Comparison of ENCODE assay signal across 8 mouse cellular contexts in the genomic region with DNA sequence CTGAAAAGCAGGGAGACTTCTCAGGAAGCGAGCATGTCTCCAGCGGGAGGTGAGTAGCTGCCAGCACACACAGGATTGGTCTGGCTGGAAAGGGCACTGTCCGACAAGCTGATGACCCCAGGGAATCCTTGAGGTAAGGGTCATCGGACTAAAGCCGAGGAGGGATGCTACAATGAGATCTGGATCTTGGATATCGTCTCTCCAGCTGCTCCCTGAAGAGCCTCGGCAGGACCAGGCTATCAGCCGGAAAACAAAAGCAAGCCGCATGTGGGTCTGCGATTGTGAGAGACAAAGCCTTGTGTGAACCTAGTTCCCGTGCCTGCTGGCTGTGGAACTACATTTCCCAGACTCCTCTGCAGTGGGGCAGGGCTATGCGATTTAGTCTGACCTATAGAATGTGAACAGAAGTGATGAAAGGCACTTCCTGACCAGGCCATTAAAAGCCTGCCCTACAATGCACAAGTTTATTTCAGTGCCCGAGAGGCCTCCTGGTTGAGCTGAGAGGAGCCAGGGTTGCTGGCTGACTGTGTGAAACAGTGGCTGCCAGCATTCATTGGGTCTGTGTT.
DNase-seq lines count a peak whose midpoint lies in the region; ATAC-seq and TF ChIP-seq lines count a peak whose summit lies in the region.

No protein-coding gene starts in this region.

- peaks cover 37% of the 10 kb centered on the region for H3K4me1 ChIP-seq in embryonic facial prominence, embryonic 13.5 days
- H3K4me1 ChIP-seq in neural tube, embryonic 14.5 days (ENCODE audit: control insufficient read depth, insufficient read depth, low read length), result peaks cover 15% of the 10 kb centered on the region

- H3K36me3 ChIP-seq in embryonic facial prominence, embryonic 13.5 days, result no peaks in the 10 kb centered on the region
- H3K36me3 ChIP-seq in neural tube, embryonic 14.5 days (ENCODE audit: control insufficient read depth, insufficient read depth, low read length), result no peaks in the 10 kb centered on the region

- peak overlapping the region; percentile 64 for H3K27ac ChIP-seq in embryonic facial prominence, embryonic 13.5 days
- peak overlapping the region; percentile 76 for H3K27ac ChIP-seq in layer of hippocampus, adult 2 months
- H3K27ac ChIP-seq in neural tube, embryonic 14.5 days (ENCODE audit: low read depth, low read length), result peak overlapping the region; percentile 93

- no peaks in the 10 kb centered on the region for H3K27me3 ChIP-seq in embryonic facial prominence, embryonic 13.5 days
- no peaks in the 10 kb centered on the region for H3K27me3 ChIP-seq in neural tube, embryonic 14.5 days (ENCODE audit: control insufficient read depth, insufficient read depth, low read length)

- 3% methylated on average over 13 of the region's 13 CpGs for WGBS in embryonic facial prominence, embryonic 13.5 days
- WGBS in neural tube, embryonic 14.5 days, result 2% methylated on average over 13 of the region's 13 CpGs

- no peak for TF ChIP-seq CTCF in layer of hippocampus, adult 2 months (conservative IDR thresholded peaks at IDR 0.05)

- H3K9me3 ChIP-seq in embryonic facial prominence, embryonic 13.5 days, result no peaks in the 10 kb centered on the region
- H3K9me3 ChIP-seq in neural tube, embryonic 14.5 days (ENCODE audit: control insufficient read depth, low read length), result no peaks in the 10 kb centered on the region

- ATAC-seq in embryonic facial prominence, embryonic 13.5 days (ENCODE audit: insufficient number of reproducible peaks, insufficient read depth, low FRiP score, low TSS enrichment, low read depth), result peak; percentile 82
- ATAC-seq in neural tube, embryonic 14.5 days (ENCODE audit: low read depth), result peak; percentile 97

- peak overlapping the region; percentile 61 for H3K4me2 ChIP-seq in embryonic facial prominence, embryonic 13.5 days
- peak overlapping the region; percentile 75 for H3K4me2 ChIP-seq in neural tube, embryonic 14.5 days (ENCODE audit: low read depth, low read length)

- H3K9ac ChIP-seq in embryonic facial prominence, embryonic 13.5 days, result peak overlapping the region; percentile 70
- H3K9ac ChIP-seq in neural tube, embryonic 14.5 days (replicated peaks; ENCODE audit: low read depth, low read length), result peak overlapping the region; percentile 66

- peak; percentile 95 for DNase-seq in 3T3-L1 (ENCODE audit: low read depth, low spot score)
- DNase-seq in WW6 (ENCODE audit: low read depth, low spot score), result peak; percentile 46
- peak; percentile 42 for DNase-seq in heart, postnatal 4 days
- DNase-seq in layer of hippocampus, adult 2 months (ENCODE audit: low spot score in 2 of 2), result peak; percentile 50 to 73
- DNase-seq in lung, adult 18-20 months, result peak; percentile 65 to 67
- DNase-seq in thymus, postnatal 14 days, result peak; percentile 84

- H3K4me3 ChIP-seq in embryonic facial prominence, embryonic 13.5 days, result peak overlapping the region; percentile 37
- peak overlapping the region; percentile 42; the same call in 1 of the 2 replicates for H3K4me3 ChIP-seq in layer of hippocampus, adult 2 months
- H3K4me3 ChIP-seq in neural tube, embryonic 14.5 days (ENCODE audit: low read depth, low read length), result peak overlapping the region; percentile 27

Comparison
In these comparisons a context has a peak if more than half of its experiments do, and no peak if none do; other contexts are left out.
1. Peak in every context shown above with its lines: DNase-seq, ATAC-seq, H3K4me3 ChIP-seq and H3K27ac ChIP-seq.
2. DNase-seq: peak in every context shown above with its lines; median percentile 95 in 3T3-L1; 84 in thymus, postnatal 14 days; 66 in lung, adult 18-20 months; 62 in layer of hippocampus, adult 2 months; 46 in WW6; 42 in heart, postnatal 4 days.